Mouse (Mus musculus): ENCODE results near the gene Ptgs1.

DNA sequence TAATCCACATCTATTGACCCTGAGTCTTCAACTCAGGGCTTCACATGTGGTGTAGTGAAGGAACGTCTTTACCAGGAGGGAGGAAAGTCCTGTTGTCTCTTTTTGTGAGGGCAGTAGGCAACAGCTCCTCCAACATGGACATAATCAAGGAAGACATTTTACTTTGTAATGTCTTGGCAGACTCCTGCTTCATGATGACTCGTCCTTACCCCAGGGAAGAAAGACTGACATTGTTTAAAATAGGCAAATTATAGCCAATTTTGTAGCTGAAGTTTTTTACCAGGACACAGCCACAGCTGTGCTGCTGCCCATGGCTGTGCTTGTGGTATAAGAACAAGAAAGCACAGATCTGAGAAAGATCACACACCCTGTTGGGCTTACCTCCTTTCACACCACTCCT is 8.7 kb downstream of the Ptgs1 start:
- TF ChIP-seq POLR2A (IDR thresholded peaks at IDR 0.05; ENCODE audit: borderline replicate concordance, insufficient read depth, low read length) (no peak), CTCF (IDR thresholded peaks at IDR 0.05; ENCODE audit: borderline replicate concordance, insufficient read depth, low read depth, low read length) (no peak)
